Mouse (Mus musculus): ENCODE results near the gene Hcn4.

DNA sequence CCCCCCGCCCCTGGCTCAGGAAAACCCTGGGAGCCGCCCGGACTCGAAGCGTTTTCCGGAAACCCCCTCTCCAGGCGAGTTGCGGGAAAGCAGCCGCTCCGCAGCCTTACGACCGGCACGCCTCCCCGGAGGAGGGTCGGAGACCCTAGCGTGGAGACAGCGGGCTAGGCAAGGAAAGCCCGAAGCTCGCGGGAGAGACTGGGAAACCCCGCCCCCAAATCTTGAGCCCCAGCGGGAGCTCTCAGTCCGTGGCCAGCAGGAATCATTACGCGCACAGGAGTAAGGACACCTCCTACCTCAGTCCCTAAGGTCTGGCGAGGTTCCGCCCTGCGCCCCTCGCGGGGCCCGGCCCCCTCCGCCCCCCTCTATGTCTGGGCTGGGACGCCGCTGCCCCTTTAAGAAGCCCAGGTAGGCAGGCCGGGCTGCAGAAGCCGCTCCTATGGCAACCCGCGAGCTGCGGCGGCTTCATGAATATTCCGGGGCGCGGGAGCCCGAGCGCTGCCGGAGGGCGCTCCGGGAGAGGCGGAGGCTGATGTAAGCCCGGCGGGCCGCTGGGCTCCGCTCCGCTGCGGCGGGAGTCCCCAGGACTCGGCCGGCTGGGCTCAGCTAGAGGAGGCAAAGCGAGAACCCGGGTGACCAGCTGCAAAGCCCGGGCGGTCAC lies 651 bp upstream of the Hcn4 start:
- TF ChIP-seq CTCF (IDR thresholded peaks at IDR 0.05; ENCODE audit: borderline replicate concordance, extremely low read depth, insufficient read depth, insufficient read length) = peak; percentile 41; the same call in 1 of the 2 replicates
- TF ChIP-seq POLR2A (IDR thresholded peaks at IDR 0.05; ENCODE audit: borderline replicate concordance, extremely low read depth, insufficient read depth, insufficient read length, poor library complexity, severe bottlenecking) = peak; percentile 79

Measured in brain, embryonic 14.5 days (tissue).